22 mouse cellular contexts compared by ENCODE assay signal in the genomic region with DNA sequence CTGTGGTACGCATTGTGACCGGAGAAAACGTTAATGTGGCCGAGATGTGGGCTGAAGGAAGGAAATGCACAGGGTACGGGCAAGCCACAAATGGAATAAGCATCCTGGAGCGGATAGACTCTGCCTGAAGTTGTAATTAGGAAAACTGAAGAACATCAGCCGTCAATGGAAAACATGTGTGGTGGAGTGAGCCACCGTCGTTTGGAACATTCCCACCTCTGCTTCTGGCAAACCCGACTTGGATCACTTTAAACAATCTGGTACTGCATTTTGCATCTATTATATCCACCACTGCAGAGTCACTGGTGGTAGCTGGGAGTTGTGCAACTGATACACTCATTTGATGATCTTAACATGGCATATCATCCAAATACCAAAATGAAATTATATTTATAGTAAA.
DNase-seq lines count a peak whose midpoint lies in the region; ATAC-seq and TF ChIP-seq lines count a peak whose summit lies in the region.
"Had no signal": no experiment of that assay in that cellular context is flagged by ENCODE, and none has a peak within 500 bp of the region (broad histone marks: within the 10 kb centered on the region; RNA-seq: fewer than 3 reads in every experiment).

No protein-coding gene starts in this region.

- H3K4me3 ChIP-seq in limb, embryonic 14.5 days (replicated peaks; ENCODE audit: low read length) = no peak overlapping the region
- H3K4me3 ChIP-seq: heart, embryonic 10.5 days; midbrain, embryonic 15.5 days; neural tube, embryonic 13.5 days had no signal

- H3K9me3 ChIP-seq in limb, embryonic 14.5 days (ENCODE audit: control insufficient read depth, low read length) = no peaks in the 10 kb centered on the region
- H3K9me3 ChIP-seq: heart, embryonic 10.5 days; midbrain, embryonic 15.5 days; neural tube, embryonic 13.5 days had no signal

- H3K4me2 ChIP-seq in limb, embryonic 14.5 days (replicated peaks; ENCODE audit: low read depth, low read length, severe bottlenecking) = no peak overlapping the region
- H3K4me2 ChIP-seq: hindbrain, embryonic 14.5 days; midbrain, embryonic 15.5 days; neural tube, embryonic 13.5 days had no signal

- H3K36me3 ChIP-seq in limb, embryonic 14.5 days (ENCODE audit: control insufficient read depth, insufficient read depth, low read length) = no peaks in the 10 kb centered on the region
- H3K36me3 ChIP-seq: heart, embryonic 10.5 days; midbrain, embryonic 15.5 days; neural tube, embryonic 13.5 days had no signal

- peak; percentile 5 for DNase-seq in gastrocnemius, adult 18-20 months (ENCODE audit: low spot score)
- DNase-seq in gastrocnemius, postnatal 4 days (ENCODE audit: low spot score in 2 of 2) = no peak
- DNase-seq in layer of hippocampus, adult 8-10 months (ENCODE audit: low spot score in 2 of 2) = peak; percentile 15 to 21
- DNase-seq in layer of hippocampus, adult 9-10 months (ENCODE audit: low spot score) = no peak
- DNase-seq in gastrocnemius, postnatal 25 days = peak; percentile 24
- DNase-seq in limb, embryonic 14.5 days (ENCODE audit: low spot score) = peak; percentile 46
- no peak for DNase-seq in urinary bladder, adult 18-20 months (ENCODE audit: low spot score in 2 of 2)
- no peak for DNase-seq in testis, postnatal 14 days (ENCODE audit: low spot score)
- DNase-seq: adrenal gland, postnatal 36 days; cerebellum, adult 11 months; cerebellum, postnatal 10 days; heart, postnatal 4 days; kidney, adult 2 months; right cerebral cortex, adult 18-20 months; right cerebral cortex, postnatal 4 days had no signal

- no peak for TF ChIP-seq POLR2A in limb, embryonic 14.5 days (IDR thresholded peaks at IDR 0.05; ENCODE audit: borderline replicate concordance, extremely low read depth, insufficient read depth, insufficient read length)

- no peak overlapping the region for H3K9ac ChIP-seq in limb, embryonic 14.5 days (ENCODE audit: low read depth, low read length, severe bottlenecking)
- H3K9ac ChIP-seq: hindbrain, embryonic 14.5 days; midbrain, embryonic 15.5 days; neural tube, embryonic 13.5 days had no signal

- H3K27ac ChIP-seq in limb, embryonic 14.5 days (replicated peaks; ENCODE audit: low read depth, low read length) = no peak overlapping the region
- H3K27ac ChIP-seq: hindbrain, embryonic 14.5 days; kidney, postnatal 0 days; macrophage; midbrain, embryonic 15.5 days; neural tube, embryonic 13.5 days had no signal

- ATAC-seq in limb, embryonic 14.5 days (ENCODE audit: low FRiP score, low read depth) = peak; percentile 41; the same call in 1 of the 2 replicates
- ATAC-seq: lung, postnatal 0 days; midbrain, embryonic 15.5 days had no signal

- no peaks in the 10 kb centered on the region for H3K4me1 ChIP-seq in limb, embryonic 14.5 days (ENCODE audit: control insufficient read depth, insufficient read depth, low read length)
- H3K4me1 ChIP-seq: midbrain, embryonic 15.5 days had no signal

- WGBS in limb, embryonic 14.5 days = 23% methylated on average over 10 of the region's 10 CpGs

- H3K27me3 ChIP-seq in limb, embryonic 14.5 days (ENCODE audit: control insufficient read depth, insufficient read depth, low read length) = no peaks in the 10 kb centered on the region
- H3K27me3 ChIP-seq: midbrain, embryonic 15.5 days; neural tube, embryonic 13.5 days had no signal

Comparison
In these comparisons a context has a peak if more than half of its experiments do, and no peak if none do; other contexts are left out.
1. DNase-seq: peak in gastrocnemius, adult 18-20 months (single experiment), layer of hippocampus, adult 8-10 months (2 of 2), gastrocnemius, postnatal 25 days (single experiment) and limb, embryonic 14.5 days (single experiment); none in gastrocnemius, postnatal 4 days (0 of 2), layer of hippocampus, adult 9-10 months (single experiment), urinary bladder, adult 18-20 months (0 of 2) and testis, postnatal 14 days (single experiment).